Mouse (Mus musculus): ENCODE data around the gene Tgfbr2.

DNA sequence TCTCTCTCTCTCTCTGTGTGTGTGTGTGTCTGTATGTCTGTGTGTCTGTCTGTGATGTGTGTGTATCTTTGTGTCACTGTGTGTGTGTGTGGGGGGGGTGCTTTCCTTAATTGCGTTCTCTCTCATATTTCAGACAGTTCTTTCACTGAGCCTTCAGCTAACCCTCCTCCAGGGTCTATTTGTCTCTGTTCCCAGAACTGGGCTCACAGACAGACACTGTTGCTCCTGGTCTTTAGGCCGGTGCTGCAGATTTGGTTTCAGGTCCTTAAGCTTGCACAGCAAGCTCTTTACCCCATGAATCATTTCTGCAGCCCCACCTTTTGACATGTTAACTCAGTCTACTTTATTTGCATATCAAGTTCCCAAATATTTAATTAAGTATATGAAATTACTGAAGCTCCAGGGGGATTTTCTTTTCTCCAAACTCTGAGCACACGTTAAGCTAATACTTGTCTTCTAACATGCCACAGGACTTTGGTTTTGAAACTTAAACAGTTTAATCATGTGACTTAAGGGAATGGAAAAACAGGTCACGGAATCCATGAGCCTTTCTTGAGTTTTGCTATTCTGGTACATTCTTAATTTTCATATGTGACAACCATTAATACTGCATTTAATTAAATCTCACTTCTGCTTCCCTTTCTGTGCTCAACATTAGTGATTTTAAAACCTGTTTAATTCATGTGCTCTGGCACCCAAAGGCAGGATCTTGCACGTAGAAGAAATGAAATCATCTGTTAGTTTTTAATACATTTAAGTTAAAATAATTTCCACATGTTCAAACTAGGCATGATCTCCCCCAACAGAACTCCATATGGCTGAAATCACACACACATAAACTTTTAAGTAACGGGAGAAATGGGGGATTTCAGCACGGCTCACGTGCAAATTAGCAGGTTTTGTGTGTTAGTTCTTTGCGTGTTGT lies 44.3 kb upstream of the Tgfbr2 start:
- TF ChIP-seq POLR2A (IDR thresholded peaks at IDR 0.05; ENCODE audit: borderline replicate concordance, insufficient read depth, low read length) (no peak), CTCF (IDR thresholded peaks at IDR 0.05; ENCODE audit: borderline replicate concordance, insufficient read depth, low read depth, low read length) (no peak)

Measured in cerebellum, adult 2 months (tissue).